Mouse (Mus musculus) liver, embryonic 11.5 days (tissue): Measurements from ENCODE around the gene Tbc1d2. TPM values are rescaled to one million over a fixed set of nuclear protein-coding genes. Genes with fewer than 3 reads are reported as not detected.
"Not testable (repeated sequence)": the region's sequence is repeated elsewhere in the genome, so short reads cannot be mapped to it uniquely, and the experiment has no call there.

Source experiments
- ATAC-seq: fragments of 200-750 bp; cut with Nextera tagmentation; replicated peaks from 2 replicates; pipeline ENCODE4 v1.8.0; 2017; ENCODE audit warnings: moderate number of reproducible peaks, mild to moderate bottlenecking, moderate TSS enrichment, moderate library complexity; ENCODE audit not compliant: low FRiP score
- DNase-seq: peaks from one replicate; pipeline ENCODE4 v3.0.0-alpha.2; 2017; ENCODE audit warnings: low spot score
- H3K27ac ChIP-seq: fragments of 300-500 bp; sonication (generic); 2 replicates; pipeline ENCODE4 v1.5.1; 2014; ENCODE audit warnings: mild to moderate bottlenecking, low read depth, low read length, control low read depth
- H3K27me3 ChIP-seq: fragments of 300-500 bp; sonication (generic); replicated peaks from 2 replicates; pipeline ENCODE4 v1.6.1; 2014; ENCODE audit warnings: low read length, mixed read lengths; ENCODE audit not compliant: control insufficient read depth, insufficient read depth
- H3K36me3 ChIP-seq: fragments of 300-500 bp; sonication (generic); 2 replicates; pipeline ENCODE4 v1.6.1; 2014; ENCODE audit warnings: mild to moderate bottlenecking, low read length, moderate library complexity, mixed read lengths; ENCODE audit not compliant: control insufficient read depth, insufficient read depth
- H3K4me1 ChIP-seq: fragments of 300-500 bp; sonication (generic); replicated peaks from 2 replicates; pipeline ENCODE4 v1.6.1; 2014; ENCODE audit warnings: low read length, mixed read lengths; ENCODE audit not compliant: control insufficient read depth, insufficient read depth
- H3K4me2 ChIP-seq: fragments of 300-500 bp; sonication (generic); 2 replicates; pipeline ENCODE4 v1.6.1; 2014; ENCODE audit warnings: mild to moderate bottlenecking, control low read depth, moderate library complexity
- H3K4me3 ChIP-seq: fragments of 300-500 bp; sonication (generic); 2 replicates; pipeline ENCODE4 v1.5.1; 2014; ENCODE audit warnings: low read depth, low read length, control low read depth
- H3K9ac ChIP-seq: fragments of 300-500 bp; sonication (generic); 2 replicates; pipeline ENCODE4 v1.6.1; 2014; ENCODE audit warnings: low read depth, low read length, control low read depth
- H3K9me3 ChIP-seq: fragments of 300-500 bp; sonication (generic); 2 replicates; pipeline ENCODE4 v1.6.1; 2016; ENCODE audit warnings: low read length, inconsistent platforms, mixed read lengths; ENCODE audit not compliant: control insufficient read depth
- WGBS: fragments of 180-500 bp; shearing (Covaris S2); extraction: QIAGEN DNeasy Blood & Tissue Kit; methylation state at CpG from one replicate; pipeline ENCODE4 v1.1.7; 2014; 5-methylcytosine and 5-hydroxymethylcytosine counted together
- polyA plus RNA-seq: library from polyadenylated mRNA; unstranded; fragments of >200 nt; fragmentation: Nextera tagmentation; extraction: Ambion mirVana; gene quantifications from 2 replicates; pipeline ENCODE4 v1.2.1, GENCODE M21; 2014

The Tbc1d2 gene
- polyA plus RNA-seq, 1 experiment from 2014 or later: 0.58 TPM

DNA sequence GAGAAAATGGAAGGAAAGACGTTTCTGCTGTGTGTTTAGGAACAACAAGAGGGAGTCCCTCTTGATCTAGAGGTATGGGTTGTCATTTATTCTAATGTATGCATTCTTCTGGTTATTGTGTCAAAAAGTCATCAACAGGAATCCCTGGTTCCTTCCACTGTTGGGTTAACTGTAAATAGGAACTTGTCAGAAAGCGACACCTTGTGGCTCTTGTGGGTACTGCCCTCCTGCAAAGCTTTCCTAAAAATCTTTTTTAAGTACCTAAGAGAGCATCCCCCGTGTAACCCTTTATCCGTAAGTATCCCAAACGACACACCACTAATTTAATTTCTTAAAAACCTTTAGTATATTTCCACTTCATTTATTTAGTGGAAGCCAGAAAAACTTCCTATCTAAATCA is 7.1 kb upstream of the Tbc1d2 start:
- no peaks in the 10 kb centered on the region; the same call in 1 of the 2 replicates for H3K27me3 ChIP-seq
- no peak overlapping the region for H3K4me2 ChIP-seq
- H3K27ac ChIP-seq: no peak overlapping the region
- ATAC-seq (no peak), DNase-seq (no peak)
- H3K4me1 ChIP-seq: no peaks in the 10 kb centered on the region
- no peak overlapping the region for H3K4me3 ChIP-seq
- WGBS: 9% methylated on average over 5 of the region's 5 CpGs
- no peak overlapping the region for H3K9ac ChIP-seq
- no peaks in the 10 kb centered on the region for H3K9me3 ChIP-seq
- H3K36me3 ChIP-seq: no peaks in the 10 kb centered on the region

DNA sequence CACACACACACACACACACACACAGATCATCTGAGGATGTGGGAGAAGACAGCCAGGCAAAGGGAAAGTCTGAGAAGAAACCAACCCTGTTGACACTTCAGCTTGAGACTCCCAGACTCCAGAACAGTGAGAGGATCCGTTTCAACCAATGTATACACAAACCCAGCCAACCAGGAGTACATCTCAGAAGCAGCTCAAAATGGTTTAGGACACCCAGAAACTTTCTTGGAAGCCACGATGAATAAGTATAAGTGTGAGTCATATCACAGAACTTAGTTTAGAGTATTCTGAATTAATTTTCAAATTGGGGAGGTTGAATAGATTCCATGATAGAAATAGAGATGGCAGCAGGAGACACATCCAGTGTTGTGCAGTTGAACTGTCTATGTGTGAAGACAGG is 5.9 kb upstream of the Tbc1d2 start:
- Histone ChIP-seq H3K4me1 (no peaks in the 10 kb centered on the region), H3K4me2 (no peak overlapping the region), H3K27me3 (peaks cover 3% of the 10 kb centered on the region; the same call in 1 of the 2 replicates), H3K9ac (no peak overlapping the region), H3K36me3 (no peaks in the 10 kb centered on the region), H3K27ac (no peak overlapping the region), H3K4me3 (no peak overlapping the region), H3K9me3 (no peaks in the 10 kb centered on the region)
- WGBS: 59% methylated on average over 2 of the region's 2 CpGs
- DNase-seq: no peak
- ATAC-seq: no peak

DNA sequence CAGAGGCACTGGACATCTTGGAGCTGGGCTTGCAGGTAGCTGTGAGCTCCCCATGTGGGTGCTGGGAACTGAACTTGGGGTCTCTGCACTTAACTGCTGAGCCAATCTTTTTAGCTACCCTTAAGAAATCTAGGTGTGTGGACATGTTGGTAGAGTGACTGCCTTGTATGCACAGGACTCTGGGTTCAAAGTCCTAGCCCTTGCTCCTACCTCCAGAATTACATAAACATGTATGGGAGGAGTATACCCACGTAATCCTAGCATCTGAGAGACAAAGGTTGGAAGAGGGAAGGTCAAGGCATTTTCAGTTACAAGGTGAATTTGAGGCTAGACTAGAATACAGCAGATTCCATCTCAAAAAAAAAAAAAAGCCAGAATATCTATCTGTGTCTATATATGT is 5.3 kb upstream of the Tbc1d2 start:
- H3K4me1 ChIP-seq: no peaks in the 10 kb centered on the region
- no peak overlapping the region for H3K9ac ChIP-seq
- H3K9me3 ChIP-seq: no peaks in the 10 kb centered on the region
- 55% methylated on average over 1 of the region's 1 CpGs for WGBS
- H3K27ac ChIP-seq: no peak overlapping the region
- no peak for ATAC-seq
- no peaks in the 10 kb centered on the region for H3K36me3 ChIP-seq
- no peak for DNase-seq
- no peak overlapping the region for H3K4me3 ChIP-seq
- peaks cover 3% of the 10 kb centered on the region; the same call in 1 of the 2 replicates for H3K27me3 ChIP-seq
- no peak overlapping the region for H3K4me2 ChIP-seq

DNA sequence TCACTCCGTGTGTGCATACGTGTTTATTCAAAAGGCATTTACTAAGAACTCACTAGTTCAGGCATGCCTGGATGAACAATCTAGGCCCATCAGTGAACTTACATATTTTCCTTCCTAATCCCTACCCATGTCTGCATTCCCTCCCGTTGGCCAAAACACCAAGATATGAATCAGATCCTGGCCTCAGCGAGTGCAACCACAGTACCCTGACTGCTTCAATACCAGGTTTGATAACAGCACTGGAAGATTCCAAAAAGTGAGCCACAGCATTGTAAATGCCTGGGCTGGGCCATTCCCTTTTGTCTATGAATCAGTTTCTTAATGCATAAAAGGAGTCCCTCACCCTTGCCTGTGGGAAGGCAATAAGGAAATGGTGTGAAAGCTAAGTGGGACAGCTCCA is 848 bp downstream of the Tbc1d2 start:
- no peak for DNase-seq
- no peaks in the 10 kb centered on the region for H3K9me3 ChIP-seq
- peak overlapping the region; percentile 69 for H3K4me3 ChIP-seq
- H3K27ac ChIP-seq: no peak overlapping the region
- H3K9ac ChIP-seq: peak overlapping the region; percentile 75
- H3K27me3 ChIP-seq: peaks cover 17% of the 10 kb centered on the region
- no peaks in the 10 kb centered on the region for H3K36me3 ChIP-seq
- no peak for ATAC-seq
- peak overlapping the region; percentile 99 for H3K4me2 ChIP-seq
- 0 out of 2 replicates have a peak, but pooled peaks cover 3% of the 10 kb centered on the region for H3K4me1 ChIP-seq
- 43% methylated on average over 4 of the region's 4 CpGs for WGBS

DNA sequence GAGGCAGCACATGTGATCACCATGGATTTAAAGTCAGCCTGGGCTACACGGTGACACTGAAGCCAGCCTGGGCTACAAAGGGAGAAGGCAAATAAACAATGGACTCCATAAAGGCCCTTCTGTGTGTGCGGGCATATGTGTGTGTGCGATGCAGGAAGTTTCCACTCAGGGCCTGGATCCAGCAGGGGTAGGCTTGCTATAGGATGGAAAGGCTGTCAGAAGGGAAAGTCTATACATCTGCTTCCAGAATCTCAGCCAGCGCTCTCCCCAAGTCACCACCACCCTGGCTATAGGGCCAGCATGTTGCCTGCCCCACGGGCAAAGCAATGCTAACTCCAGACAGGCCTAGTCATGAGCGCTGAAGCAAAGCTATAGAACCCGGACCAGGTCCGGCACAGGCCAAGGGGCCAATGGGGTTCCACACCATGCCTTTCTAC is 6.3 kb downstream of the Tbc1d2 start:
- H3K4me1 ChIP-seq: no peaks in the 10 kb centered on the region
- H3K9ac ChIP-seq: no peak overlapping the region
- peaks cover 3% of the 10 kb centered on the region for H3K27me3 ChIP-seq
- H3K4me3 ChIP-seq: no peak overlapping the region
- ATAC-seq (0 out of 2 replicates have a peak, but pooled peaks have one; percentile 18), DNase-seq (no peak)
- no peak overlapping the region for H3K4me2 ChIP-seq
- H3K36me3 ChIP-seq: no peaks in the 10 kb centered on the region
- WGBS: 67% methylated on average over 8 of the region's 8 CpGs
- no peaks in the 10 kb centered on the region for H3K9me3 ChIP-seq
- no peak overlapping the region for H3K27ac ChIP-seq

DNA sequence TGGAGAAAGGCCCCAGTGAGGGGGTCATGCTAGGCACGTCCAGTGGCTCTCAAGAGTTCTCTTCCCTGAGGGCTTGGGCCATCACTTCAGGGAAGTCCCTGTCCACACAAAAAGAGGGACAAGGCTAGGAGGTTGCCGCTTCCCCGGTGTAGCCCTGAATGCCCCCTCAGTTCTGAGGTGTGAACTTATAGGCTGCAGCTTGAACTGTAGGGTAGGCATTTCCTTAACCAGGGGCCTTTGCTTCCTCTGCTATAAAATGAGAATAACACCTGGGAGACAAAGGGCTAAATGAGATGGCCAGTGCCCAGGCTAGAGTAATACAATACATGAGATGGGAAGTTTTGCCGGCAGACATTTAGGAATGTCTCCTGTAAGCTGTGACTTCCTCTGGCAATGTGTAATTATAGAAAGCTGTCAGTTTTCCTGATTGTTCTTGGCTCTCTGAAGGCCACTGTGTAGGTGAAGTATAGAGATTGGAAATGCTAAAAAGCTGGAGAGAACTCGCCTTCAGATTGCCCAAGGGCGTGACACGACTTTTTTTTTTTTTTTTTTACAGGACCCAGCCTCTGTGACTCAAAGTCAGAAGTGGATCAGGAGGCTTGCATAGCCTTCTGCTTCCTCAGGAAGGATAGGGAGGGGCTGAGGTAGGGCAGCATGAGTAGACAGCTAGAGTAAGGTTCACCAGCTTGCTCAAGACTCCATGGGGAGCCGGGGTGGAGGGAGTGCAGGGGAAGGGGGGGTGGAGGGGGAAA is 6.9 kb downstream of the Tbc1d2 start:
- ATAC-seq: peak; percentile 67
- no peaks in the 10 kb centered on the region for H3K36me3 ChIP-seq
- 54% methylated on average over 8 of the region's 8 CpGs for WGBS
- no peaks in the 10 kb centered on the region for H3K4me1 ChIP-seq
- no peak overlapping the region for H3K27ac ChIP-seq
- no peaks in the 10 kb centered on the region for H3K9me3 ChIP-seq
- no peak overlapping the region for H3K4me3 ChIP-seq
- H3K4me2 ChIP-seq: no peak overlapping the region
- no peak for DNase-seq
- H3K27me3 ChIP-seq: 0 out of 2 replicates have a peak, but pooled peaks cover 2% of the 10 kb centered on the region
- H3K9ac ChIP-seq: no peak overlapping the region

DNA sequence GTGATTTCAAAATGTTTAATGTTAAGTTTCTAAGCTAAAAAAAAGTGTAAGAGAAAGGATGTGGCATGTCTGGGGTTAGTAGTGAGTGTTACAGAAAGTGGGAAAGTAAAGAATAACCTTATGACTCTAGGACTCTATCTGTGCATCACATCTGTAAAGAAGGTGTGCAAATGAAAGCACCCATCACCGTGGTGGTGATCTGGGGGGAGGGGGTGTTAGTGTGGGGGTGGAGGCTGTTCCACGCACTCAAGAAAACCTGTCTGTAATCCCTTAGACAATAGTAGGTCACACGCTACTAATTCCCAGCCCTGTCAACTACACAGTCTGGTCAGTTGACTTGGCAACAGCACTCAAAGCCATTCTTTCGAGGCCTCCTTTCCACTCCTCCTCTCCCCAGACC is 8.7 kb downstream of the Tbc1d2 start:
- no peaks in the 10 kb centered on the region for H3K9me3 ChIP-seq
- H3K36me3 ChIP-seq: no peaks in the 10 kb centered on the region
- H3K4me2 ChIP-seq: no peak overlapping the region
- no peaks in the 10 kb centered on the region; the same call in 1 of the 2 replicates for H3K4me1 ChIP-seq
- H3K9ac ChIP-seq: no peak overlapping the region
- H3K27ac ChIP-seq: no peak overlapping the region
- no peaks in the 10 kb centered on the region for H3K27me3 ChIP-seq
- ATAC-seq (no peak), DNase-seq (no peak)
- WGBS: 69% methylated on average over 4 of the region's 4 CpGs
- H3K4me3 ChIP-seq: no peak overlapping the region

DNA sequence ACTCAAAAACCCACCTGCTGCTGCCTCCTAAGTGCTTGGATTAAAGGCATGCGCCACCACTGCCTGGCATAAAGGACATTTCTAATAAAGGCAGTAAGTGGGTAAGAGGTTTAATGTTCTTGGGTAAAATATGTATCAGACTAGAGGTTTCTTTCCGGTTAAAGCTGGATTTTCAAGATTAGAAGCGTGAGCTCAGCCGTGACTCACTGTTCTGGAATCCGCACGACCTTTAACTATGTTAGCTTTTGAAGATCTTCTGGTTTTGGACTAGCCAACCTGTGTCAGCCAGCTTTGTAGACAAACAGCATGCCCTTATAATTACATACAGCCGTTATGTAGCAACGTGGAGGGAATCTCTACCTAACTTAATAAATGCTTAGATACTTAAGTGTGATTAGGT is 10.1 kb downstream of the Tbc1d2 start:
- H3K9ac ChIP-seq: no peak overlapping the region
- no peaks in the 10 kb centered on the region for H3K27me3 ChIP-seq
- H3K9me3 ChIP-seq: no peaks in the 10 kb centered on the region
- WGBS: 78% methylated on average over 8 of the region's 8 CpGs
- ATAC-seq (no peak), DNase-seq (no peak)
- H3K27ac ChIP-seq: no peak overlapping the region
- no peak overlapping the region for H3K4me3 ChIP-seq
- H3K4me2 ChIP-seq: no peak overlapping the region
- H3K4me1 ChIP-seq: no peaks in the 10 kb centered on the region; the same call in 1 of the 2 replicates
- no peaks in the 10 kb centered on the region for H3K36me3 ChIP-seq

DNA sequence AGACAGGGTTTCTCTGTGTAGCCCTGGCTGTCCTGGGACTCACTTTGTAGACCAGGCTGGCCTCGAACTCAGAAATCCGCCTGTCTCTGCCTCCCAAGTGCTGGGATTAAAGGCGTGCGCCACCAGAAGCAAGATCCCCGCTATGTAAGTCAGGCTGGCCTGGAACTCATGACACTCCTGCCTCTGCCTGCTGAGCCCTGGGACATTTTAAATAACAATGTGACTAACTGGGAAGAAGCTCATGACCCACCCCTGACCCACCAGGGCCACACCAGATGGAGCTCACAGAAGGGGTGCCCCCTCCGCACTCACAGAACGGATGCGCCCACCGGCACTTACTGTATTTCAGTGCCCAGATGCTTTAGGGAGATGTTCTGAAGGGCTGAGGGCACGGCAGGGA is 12.8 kb downstream of the Tbc1d2 start:
- not testable (repeated sequence) for H3K9me3 ChIP-seq, H3K27me3 ChIP-seq, H3K4me1 ChIP-seq, H3K27ac ChIP-seq, ATAC-seq, DNase-seq, H3K4me3 ChIP-seq, H3K4me2 ChIP-seq, H3K9ac ChIP-seq, H3K36me3 ChIP-seq
- WGBS: 88% methylated on average over 10 of the region's 10 CpGs
